In the genomic region with DNA sequence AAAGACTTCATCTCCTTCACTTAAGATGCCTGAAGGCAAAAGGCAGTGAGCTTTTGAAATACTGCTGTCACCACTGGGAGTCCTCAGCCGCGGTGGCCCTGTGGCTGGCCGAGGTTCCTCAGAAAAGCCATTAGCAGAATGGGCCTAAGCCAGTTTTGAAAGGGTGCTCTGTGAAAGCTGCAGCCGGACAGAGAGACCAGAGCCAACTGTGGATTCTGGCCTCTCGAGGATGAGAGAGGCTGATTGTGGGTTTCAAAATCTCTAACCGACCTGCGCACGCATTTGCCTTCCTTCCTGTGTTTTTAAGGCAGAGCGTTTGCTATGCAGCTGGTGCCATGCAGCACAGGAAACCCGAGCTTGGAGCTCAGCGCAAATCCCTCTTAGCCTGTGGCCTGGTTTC, we compare ENCODE assay signal across 13 mouse cellular contexts. TPM values are rescaled to one million over a fixed set of nuclear protein-coding genes. Genes with fewer than 3 reads are reported as not detected.
DNase-seq lines count a peak whose midpoint lies in the region; ATAC-seq and TF ChIP-seq lines count a peak whose summit lies in the region.
"Had no signal": no experiment of that assay in that cellular context is flagged by ENCODE, and none has a peak within 500 bp of the region (broad histone marks: within the 10 kb centered on the region; RNA-seq: fewer than 3 reads in every experiment).

No protein-coding gene starts in this region.

- DNase-seq in adrenal gland, postnatal 14 days = peak; percentile 47
- no peak for DNase-seq in adrenal gland, postnatal 25 days
- no peak for DNase-seq in lung, embryonic 14.5 days
- DNase-seq in lung, postnatal 36 days = no peak
- DNase-seq in splenic B cell, adult 2 months (ENCODE audit: low read depth, low spot score) = peak; percentile 48
- no peak for DNase-seq in embryo, embryonic 9.5 days (ENCODE audit: extremely low spot score)
- DNase-seq in kidney, adult 8-10 months = no peak
- DNase-seq: cerebellum, postnatal 36 days; gastrocnemius, postnatal 10 days; right cerebral cortex, postnatal 4 days had no signal

- H3K4me3 ChIP-seq in lung, embryonic 14.5 days (ENCODE audit: low read depth, low read length) = no peak overlapping the region
- H3K4me3 ChIP-seq in bone marrow, adult 2 months (replicated peaks; ENCODE audit: control insufficient read depth, low read depth, low read length) = no peak overlapping the region
- H3K4me3 ChIP-seq: hindbrain, embryonic 10.5 days; midbrain, embryonic 13.5 days had no signal

- peaks cover 10% of the 10 kb centered on the region; the same call in 1 of the 2 replicates for H3K36me3 ChIP-seq in lung, embryonic 14.5 days (ENCODE audit: insufficient read depth)
- no peaks in the 10 kb centered on the region for H3K36me3 ChIP-seq in splenic B cell, adult 2 months (ENCODE audit: control insufficient read depth, insufficient read depth, low read length, poor library complexity, severe bottlenecking)
- H3K36me3 ChIP-seq: midbrain, embryonic 13.5 days had no signal

- H3K27me3 ChIP-seq in lung, embryonic 14.5 days (ENCODE audit: insufficient read depth, low read length) = no peaks in the 10 kb centered on the region
- no peaks in the 10 kb centered on the region for H3K27me3 ChIP-seq in splenic B cell, adult 2 months (ENCODE audit: control insufficient read depth, insufficient read depth, low read length, poor library complexity, severe bottlenecking)
- H3K27me3 ChIP-seq: midbrain, embryonic 13.5 days had no signal

- 62% methylated on average over 11 of the region's 11 CpGs for WGBS in lung, embryonic 14.5 days
- WGBS in bone marrow, adult 2 months = 12% methylated on average over 11 of the region's 11 CpGs

- peaks cover 46% of the 10 kb centered on the region for H3K4me1 ChIP-seq in lung, embryonic 14.5 days (ENCODE audit: insufficient read depth)
- H3K4me1 ChIP-seq in bone marrow, adult 2 months (ENCODE audit: control insufficient read depth, insufficient read depth, low read length) = peaks cover 30% of the 10 kb centered on the region

- no peaks in the 10 kb centered on the region for H3K9me3 ChIP-seq in lung, embryonic 14.5 days (ENCODE audit: low read depth, low read length)
- H3K9me3 ChIP-seq: hindbrain, embryonic 10.5 days; midbrain, embryonic 13.5 days had no signal

- no peak for ATAC-seq in lung, embryonic 14.5 days (ENCODE audit: insufficient read depth)
- ATAC-seq: midbrain, embryonic 13.5 days had no signal

- no peak for TF ChIP-seq POLR2A in bone marrow, adult 2 months (IDR thresholded peaks at IDR 0.05; ENCODE audit: borderline replicate concordance, control insufficient read depth, low read depth, low read length)

- no peak overlapping the region for H3K4me2 ChIP-seq in lung, embryonic 14.5 days
- H3K4me2 ChIP-seq: midbrain, embryonic 13.5 days had no signal

- TF ChIP-seq CTCF in lung, embryonic 14.5 days (IDR thresholded peaks at IDR 0.05; ENCODE audit: low read depth) = no peak
- TF ChIP-seq CTCF in bone marrow, adult 2 months (IDR thresholded peaks at IDR 0.05; ENCODE audit: control insufficient read depth, insufficient read depth, low read length) = no peak

- peak overlapping the region; percentile 27; the same call in 1 of the 2 replicates for H3K27ac ChIP-seq in lung, embryonic 14.5 days (ENCODE audit: low read depth)
- peak overlapping the region; percentile 89 for H3K27ac ChIP-seq in bone marrow, adult 2 months (ENCODE audit: control insufficient read depth, insufficient read depth, low read depth, low read length, poor library complexity)
- H3K27ac ChIP-seq: hindbrain, embryonic 10.5 days; midbrain, embryonic 13.5 days had no signal

- H3K9ac ChIP-seq in lung, embryonic 14.5 days = no peak overlapping the region
- H3K9ac ChIP-seq: midbrain, embryonic 13.5 days had no signal

RNA-seq across cellular contexts. Expression of a gene that starts 19.0 kb away (rescaled TPM):
- 26.5 and 32.9 TPM in 2 replicates for total RNA-seq in adrenal gland, postnatal 14 days (2021)
- total RNA-seq in adrenal gland, postnatal 25 days (2021) = 36.2 and 46.0 TPM in 2 replicates
- polyA plus RNA-seq in lung, embryonic 14.5 days (2014; fragmentation: Nextera tagmentation; extraction: Ambion mirVana) = 16.1 and 16.4 TPM in 2 replicates
- polyA plus RNA-seq in bone marrow, adult 2 months (2011; ENCODE audit: insufficient read depth, insufficient read length, low replicate concordance, missing spikeins) = 9.1 and 17.1 TPM in 2 replicates

Comparison
In these comparisons a context has a peak if more than half of its experiments do, and no peak if none do; other contexts are left out.
1. DNase-seq: peak in adrenal gland, postnatal 14 days (single experiment) and splenic B cell, adult 2 months (single experiment); none in adrenal gland, postnatal 25 days (single experiment), lung, embryonic 14.5 days (single experiment), lung, postnatal 36 days (single experiment), embryo, embryonic 9.5 days (single experiment) and kidney, adult 8-10 months (0 of 2).